Mouse (Mus musculus) liver, embryonic 14.5 days (tissue): Measurements from ENCODE around the gene Ints12.

Source experiments
- CTCF ChIP-seq: IDR thresholded peaks from 2 replicates; pipeline ENCODE4 v1.5.1; 2016; ENCODE audit warnings: antibody characterized with exemption, low read depth, control low read depth
- EP300 ChIP-seq: IDR thresholded peaks from 2 replicates; pipeline ENCODE4 v1.6.1; 2016; ENCODE audit warnings: antibody characterized with exemption, low read depth

DNA sequence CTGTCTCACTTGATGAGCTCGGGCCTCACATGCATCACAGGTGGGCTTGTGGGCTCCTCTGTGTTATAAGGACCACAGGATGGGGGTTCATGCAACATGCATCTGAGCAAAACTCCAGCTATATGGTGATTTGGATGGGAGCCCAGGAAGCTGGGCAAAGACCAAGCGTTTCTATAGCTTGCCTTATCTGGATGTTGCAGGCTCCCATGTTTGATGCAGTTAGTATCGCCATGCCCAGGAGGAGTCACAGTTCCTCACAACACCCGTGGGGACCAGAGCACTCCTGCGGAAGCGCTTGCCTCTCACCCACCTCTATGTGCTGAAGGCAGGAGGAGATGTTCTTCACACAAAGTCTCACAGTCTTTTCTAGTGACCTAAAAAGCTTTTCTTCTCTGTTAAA is 50.2 kb downstream of the Ints12 start:
- no peak for TF ChIP-seq EP300
- TF ChIP-seq CTCF: no peak
